ENCODE assay signal across 15 mouse cellular contexts in genomic region chr3:146257483-146258122, GRCm38 (mm10). TPM values are rescaled to one million over a fixed set of nuclear protein-coding genes. Genes with fewer than 3 reads are reported as not detected.
A peak's percentile ranks its signal among the peaks of the same experiment; 100 is the strongest.
DNase-seq lines count a peak whose midpoint lies in the region; ATAC-seq and TF ChIP-seq lines count a peak whose summit lies in the region.
"Had no signal": no experiment of that assay in that cellular context is flagged by ENCODE, and none has a peak within 500 bp of the region (broad histone marks: within the 10 kb centered on the region; RNA-seq: fewer than 3 reads in every experiment).

No protein-coding gene starts in this region.

- H3K4me3 ChIP-seq in limb, embryonic 14.5 days (replicated peaks; ENCODE audit: low read length): no peak overlapping the region
- H3K4me3 ChIP-seq in limb, embryonic 10.5 days: no peak overlapping the region
- H3K4me3 ChIP-seq in stomach, embryonic 16.5 days (replicated peaks; ENCODE audit: low read length): no peak overlapping the region
- H3K4me3 ChIP-seq: erythroblast, embryonic 14.5 days; hindbrain, embryonic 10.5 days; midbrain, embryonic 13.5 days had no signal

- 46% methylated on average over 10 of the region's 10 CpGs for WGBS in limb, embryonic 14.5 days
- 71% methylated on average over 10 of the region's 10 CpGs for WGBS in limb, embryonic 10.5 days
- WGBS in stomach, embryonic 16.5 days: 43% methylated on average over 10 of the region's 10 CpGs

- H3K36me3 ChIP-seq in limb, embryonic 14.5 days (ENCODE audit: control insufficient read depth, insufficient read depth, low read length): no peaks in the 10 kb centered on the region
- no peaks in the 10 kb centered on the region for H3K36me3 ChIP-seq in limb, embryonic 10.5 days
- no peaks in the 10 kb centered on the region for H3K36me3 ChIP-seq in stomach, embryonic 16.5 days (ENCODE audit: control insufficient read depth, insufficient read depth, low read length)
- H3K36me3 ChIP-seq: hindbrain, embryonic 10.5 days; midbrain, embryonic 13.5 days had no signal

- no peak overlapping the region for H3K27ac ChIP-seq in limb, embryonic 14.5 days (replicated peaks; ENCODE audit: low read depth, low read length)
- H3K27ac ChIP-seq in limb, embryonic 10.5 days: no peak overlapping the region
- peak overlapping the region; percentile 44; the same call in 1 of the 2 replicates for H3K27ac ChIP-seq in stomach, embryonic 16.5 days (ENCODE audit: low read length)
- H3K27ac ChIP-seq: hindbrain, embryonic 10.5 days; midbrain, embryonic 13.5 days had no signal

- TF ChIP-seq POLR2A in limb, embryonic 14.5 days (IDR thresholded peaks at IDR 0.05; ENCODE audit: borderline replicate concordance, extremely low read depth, insufficient read depth, insufficient read length): no peak

- no peaks in the 10 kb centered on the region for H3K27me3 ChIP-seq in limb, embryonic 14.5 days (ENCODE audit: control insufficient read depth, insufficient read depth, low read length)
- no peaks in the 10 kb centered on the region for H3K27me3 ChIP-seq in limb, embryonic 10.5 days (ENCODE audit: low read depth, poor library complexity, severe bottlenecking)
- H3K27me3 ChIP-seq in stomach, embryonic 16.5 days (ENCODE audit: control insufficient read depth, insufficient read depth, low read length): no peaks in the 10 kb centered on the region
- H3K27me3 ChIP-seq: midbrain, embryonic 13.5 days had no signal

- H3K9me3 ChIP-seq in limb, embryonic 14.5 days (ENCODE audit: control insufficient read depth, low read length): no peaks in the 10 kb centered on the region
- H3K9me3 ChIP-seq in limb, embryonic 10.5 days (replicated peaks): no peaks in the 10 kb centered on the region
- H3K9me3 ChIP-seq in stomach, embryonic 16.5 days (replicated peaks; ENCODE audit: control insufficient read depth, low read length): no peaks in the 10 kb centered on the region
- H3K9me3 ChIP-seq: hindbrain, embryonic 10.5 days; midbrain, embryonic 13.5 days had no signal

- H3K4me1 ChIP-seq in limb, embryonic 14.5 days (ENCODE audit: control insufficient read depth, insufficient read depth, low read length): peaks cover 19% of the 10 kb centered on the region
- H3K4me1 ChIP-seq in limb, embryonic 10.5 days: peaks cover 13% of the 10 kb centered on the region; the same call in 1 of the 2 replicates
- no peaks in the 10 kb centered on the region for H3K4me1 ChIP-seq in stomach, embryonic 16.5 days (ENCODE audit: control insufficient read depth, insufficient read depth, low read length)
- H3K4me1 ChIP-seq: midbrain, embryonic 13.5 days had no signal

- no peak overlapping the region for H3K4me2 ChIP-seq in limb, embryonic 14.5 days (replicated peaks; ENCODE audit: low read depth, low read length, severe bottlenecking)
- no peak overlapping the region for H3K4me2 ChIP-seq in stomach, embryonic 16.5 days (ENCODE audit: low read depth, low read length)
- H3K4me2 ChIP-seq: lung, embryonic 14.5 days; midbrain, embryonic 13.5 days had no signal

- ATAC-seq in limb, embryonic 14.5 days (ENCODE audit: low FRiP score, low read depth): no peak
- ATAC-seq in inflammation-experienced regulatory T-cells, adult 6 months: peak; percentile 52
- no peak for ATAC-seq in stomach, embryonic 16.5 days (ENCODE audit: insufficient read depth, low FRiP score)
- ATAC-seq: midbrain, embryonic 13.5 days had no signal

- no peak overlapping the region for H3K9ac ChIP-seq in limb, embryonic 14.5 days (ENCODE audit: low read depth, low read length, severe bottlenecking)
- no peak overlapping the region for H3K9ac ChIP-seq in stomach, embryonic 16.5 days (ENCODE audit: low read length)
- H3K9ac ChIP-seq: lung, embryonic 14.5 days; midbrain, embryonic 13.5 days had no signal

- peak; percentile 49 for DNase-seq in limb, embryonic 14.5 days (ENCODE audit: low spot score)
- no peak for DNase-seq in limb, embryonic 10.5 days (ENCODE audit: low spot score)
- DNase-seq in MN1 (ENCODE audit: low spot score): peak; percentile 55
- no peak for DNase-seq in layer of hippocampus, adult 9-11 months
- DNase-seq in frontal cortex, postnatal 14 days (ENCODE audit: low spot score in 2 of 2): no peak
- DNase-seq: cerebellum, postnatal 10 days; gastrocnemius, postnatal 10 days; left cerebral cortex, postnatal 4 days; lung, embryonic 14.5 days; thymus, postnatal 25 days had no signal

RNA-seq across cellular contexts. Expression of gene Lpar3, which starts 36.8 kb away (rescaled TPM):
- 1.8 and 2.6 TPM in 2 replicates for polyA plus RNA-seq in limb, embryonic 14.5 days (2012; rRNA removed)
- 2.2 TPM in 2 replicates for polyA plus RNA-seq in limb, embryonic 14.5 days (2014; fragmentation: Nextera tagmentation; extraction: Ambion mirVana)
- polyA plus RNA-seq in limb, embryonic 10.5 days (2016; fragmentation: Nextera tagmentation; extraction: Ambion mirVana): 0.45 and 0.48 TPM in 2 replicates
- polyA plus RNA-seq in inflammation-experienced regulatory T-cells, adult 6 months (2017; shearing (Covaris generic)): under 1 TPM in 1 of 3 experiments, not detected in 2; 0.23 TPM
- polyA plus RNA-seq in stomach, embryonic 16.5 days (2015; fragmentation: Nextera tagmentation; extraction: Ambion mirVana): 1.3 and 1.4 TPM in 2 replicates

Comparison
In these comparisons a context has a peak if more than half of its experiments do, and no peak if none do; other contexts are left out.
1. DNase-seq: peak in limb, embryonic 14.5 days (single experiment) and MN1 (single experiment); none in limb, embryonic 10.5 days (single experiment), layer of hippocampus, adult 9-11 months (single experiment) and frontal cortex, postnatal 14 days (0 of 2).